Mouse (Mus musculus) thymus, adult 2 months (tissue): ENCODE results near the gene Ankrd34c. TPM values are rescaled to one million over a fixed set of nuclear protein-coding genes. Genes with fewer than 3 reads are reported as not detected.

Experiments used
- DNase-seq: peaks from one replicate; pipeline ENCODE4 v3.0.0; 2021
- H3K27ac ChIP-seq: fragments of 200-500 bp; 2 replicates; pipeline ENCODE4 v1.5.1; 2012; ENCODE audit warnings: low read length, control low read depth; ENCODE audit not compliant: control insufficient read depth, insufficient read depth
- H3K27me3 ChIP-seq: fragments of 200-500 bp; 2 replicates; pipeline ENCODE4 v1.6.1; 2012; ENCODE audit warnings: mild to moderate bottlenecking, low read length, moderate library complexity, mixed read lengths; ENCODE audit not compliant: control insufficient read depth, insufficient read depth
- H3K36me3 ChIP-seq: fragments of 200-500 bp; 2 replicates; pipeline ENCODE4 v1.6.1; 2012; ENCODE audit warnings: mild to moderate bottlenecking, low read length, moderate library complexity; ENCODE audit not compliant: control insufficient read depth, insufficient read depth
- H3K4me1 ChIP-seq: fragments of 200-500 bp; replicated peaks from 2 replicates; pipeline ENCODE4 v1.6.1; 2012; ENCODE audit warnings: low read length; ENCODE audit not compliant: control insufficient read depth, insufficient read depth
- H3K4me3 ChIP-seq: fragments of 200-500 bp; 2 replicates; pipeline ENCODE4 v1.5.1; 2012; ENCODE audit warnings: mild to moderate bottlenecking, low read length, control low read depth, moderate library complexity; ENCODE audit not compliant: control insufficient read depth, insufficient read depth
- CTCF ChIP-seq: fragments of 200-500 bp; IDR thresholded peaks from 2 replicates; pipeline ENCODE4 v1.5.1; 2012; ENCODE audit warnings: mild to moderate bottlenecking, control low read depth, low read length, moderate library complexity, borderline replicate concordance; ENCODE audit not compliant: control insufficient read depth, poor library complexity, insufficient read depth; ENCODE audit errors: extremely low read depth
- POLR2A ChIP-seq: fragments of 200-500 bp; IDR thresholded peaks from 2 replicates; pipeline ENCODE4 v1.6.1; 2012; ENCODE audit warnings: mild to moderate bottlenecking, low read length, control low read depth, moderate library complexity; ENCODE audit not compliant: control insufficient read depth, poor library complexity, insufficient read depth; ENCODE audit errors: extremely low read depth
- WGBS: fragments of 180-500 bp; shearing (Covaris S2); methylation state at CpG from one replicate; pipeline ENCODE4 v1.1.7; 2018; 5-methylcytosine and 5-hydroxymethylcytosine counted together
- polyA plus RNA-seq: library from polyadenylated mRNA; depleted of rRNA; stranded (reverse); fragments of >200 nt; gene quantifications from 2 replicates; pipeline ENCODE4 v1.2.3, GENCODE M21; 2012; rRNA removed

Gene Ankrd34c
- polyA plus RNA-seq, 1 experiment: not detected

DNA sequence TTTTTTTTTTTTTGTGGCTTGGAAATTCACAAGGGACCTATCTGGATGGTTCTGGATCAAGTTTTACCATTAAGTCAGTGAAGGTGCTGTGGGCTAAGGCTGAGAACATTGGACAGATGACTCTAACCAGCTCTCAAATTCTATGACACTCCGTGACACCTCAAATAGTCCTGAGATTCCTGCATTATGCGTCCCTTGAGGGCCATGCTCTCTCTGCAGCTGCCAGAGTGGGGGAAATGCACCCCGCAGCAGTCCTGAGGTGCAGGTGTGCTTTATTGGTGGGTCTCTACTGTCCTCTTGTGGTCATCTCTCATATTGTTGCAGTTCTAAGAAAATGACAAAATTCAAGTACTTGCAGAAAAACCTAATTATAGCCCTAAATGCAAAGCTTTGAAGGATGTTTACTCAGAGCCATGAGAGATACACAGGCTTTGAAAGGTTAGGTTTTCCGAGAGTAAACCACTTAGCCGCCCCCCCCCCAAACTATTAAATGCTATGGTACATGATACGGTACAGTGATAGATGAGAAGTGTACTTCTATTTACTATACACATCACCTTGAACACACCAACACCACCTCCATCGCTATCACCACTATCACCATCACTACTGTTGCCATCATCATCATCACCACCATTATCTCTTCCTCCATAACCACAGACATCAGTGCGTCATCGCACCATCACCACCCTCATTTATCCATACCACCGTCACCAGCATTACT lies 50.6 kb downstream of the Ankrd34c start:
- Histone ChIP-seq H3K4me3 (no peak overlapping the region), H3K4me1 (no peaks in the 10 kb centered on the region), H3K27me3 (no peaks in the 10 kb centered on the region), H3K36me3 (no peaks in the 10 kb centered on the region), H3K27ac (no peak overlapping the region)
- 57% methylated on average over 10 of the region's 10 CpGs for WGBS
- TF ChIP-seq POLR2A (no peak), CTCF (no peak)
- peak; percentile 19 for DNase-seq

DNA sequence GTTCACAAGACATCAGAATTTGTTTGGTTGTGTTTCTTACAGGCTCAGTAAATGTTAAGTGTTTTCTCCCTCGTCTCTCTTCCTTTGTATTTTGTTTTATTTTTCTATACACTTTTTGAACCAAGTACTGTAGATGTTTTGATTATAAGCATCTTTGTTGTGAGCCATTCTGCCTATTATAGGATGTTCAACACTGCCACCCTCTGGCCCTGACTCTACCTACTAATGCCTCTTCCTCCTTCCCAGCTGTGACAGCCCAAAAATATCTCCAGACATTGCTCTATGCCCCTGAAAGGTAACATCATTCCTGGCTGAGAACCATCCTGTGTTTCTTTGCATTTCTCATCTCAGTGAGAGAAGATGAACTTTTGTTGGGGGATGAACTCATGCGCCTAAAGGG lies 52.0 kb downstream of the Ankrd34c start:
- Histone ChIP-seq H3K4me3 (no peak overlapping the region), H3K27me3 (no peaks in the 10 kb centered on the region), H3K4me1 (no peaks in the 10 kb centered on the region), H3K27ac (no peak overlapping the region), H3K36me3 (no peaks in the 10 kb centered on the region)
- TF ChIP-seq CTCF (no peak), POLR2A (no peak)
- 74% methylated on average over 2 of the region's 2 CpGs for WGBS
- no peak for DNase-seq

DNA sequence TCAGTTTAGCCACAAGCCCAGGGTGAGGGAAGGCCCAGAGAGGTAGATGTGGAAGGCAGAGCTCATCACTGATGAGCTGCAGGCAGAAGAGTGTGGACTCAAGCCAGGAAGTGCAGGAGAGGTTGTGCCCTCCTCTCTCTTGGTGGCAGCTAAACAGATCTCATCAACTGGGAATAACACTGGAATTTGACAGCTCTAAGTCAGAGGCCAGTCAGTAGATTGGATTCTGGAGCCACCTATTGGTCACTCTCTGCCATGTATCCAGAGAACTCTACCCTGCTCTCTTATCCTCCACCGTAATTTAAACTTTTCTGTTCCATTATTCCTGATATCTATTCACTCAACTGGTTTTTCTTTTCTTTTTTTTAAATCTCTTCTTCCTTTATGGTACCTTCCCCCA lies 59.3 kb downstream of the Ankrd34c start:
- H3K4me3 ChIP-seq: no peak overlapping the region
- DNase-seq: no peak
- H3K27ac ChIP-seq: no peak overlapping the region
- no peaks in the 10 kb centered on the region for H3K27me3 ChIP-seq
- H3K36me3 ChIP-seq: no peaks in the 10 kb centered on the region
- WGBS: 53% methylated on average over 1 of the region's 1 CpGs
- TF ChIP-seq POLR2A: no peak
- no peak for TF ChIP-seq CTCF
- H3K4me1 ChIP-seq: no peaks in the 10 kb centered on the region

Other genes starting within 250 kb of the Ankrd34c start
- 0.04 and 0.05 TPM in 2 replicates for gene Minar1, start 115.3 kb downstream of the Ankrd34c start, polyA plus RNA-seq
- 39.1 and 44.1 TPM in 2 replicates for gene Tmed3, start 33.4 kb downstream of the Ankrd34c start, polyA plus RNA-seq
- gene Rasgrf1, start 171.4 kb upstream of the Ankrd34c start, polyA plus RNA-seq: 0.11 and 0.22 TPM in 2 replicates